Mouse (Mus musculus) left cerebral cortex, adult 2 months (tissue): ENCODE measurements around the gene Ece1. TPM values are rescaled to one million over a fixed set of nuclear protein-coding genes. Genes with fewer than 3 reads are reported as not detected.

Source experiments
- DNase-seq, 2 experiments: peaks; one replicate each; pipeline ENCODE4 v3.0.0; 2021 to 2022; ENCODE audit warnings: low spot score in 2 of 2, mixed read lengths in 1 of 2; ENCODE audit errors: extremely low spot score in 1 of 2
- H3K27ac ChIP-seq: fragments of 200-600 bp; 2 replicates; pipeline ENCODE4 v1.8.1; 2022
- H3K4me3 ChIP-seq: fragments of 200-600 bp; 2 replicates; pipeline ENCODE4 v1.8.1; 2022
- CTCF ChIP-seq: fragments of 200-600 bp; IDR thresholded peaks from 2 replicates; pipeline ENCODE4 v1.8.1; 2022; ENCODE audit warnings: antibody characterized with exemption, mild to moderate bottlenecking, moderate library complexity
- intact Hi-C: fragments of 180-260 bp; cut with DNase I; formaldehyde crosslinking; loops from one replicate; pipeline ENCODE4 v1.15.1; 2025
- total RNA-seq, 2 experiments: library from RNA; stranded (reverse); gene quantifications; 2 replicates each; pipeline ENCODE4 v1.2.3; 2021

The Ece1 gene
- total RNA-seq, 2 experiments from 2014 or later: 83.7 to 98.1 TPM

DNA sequence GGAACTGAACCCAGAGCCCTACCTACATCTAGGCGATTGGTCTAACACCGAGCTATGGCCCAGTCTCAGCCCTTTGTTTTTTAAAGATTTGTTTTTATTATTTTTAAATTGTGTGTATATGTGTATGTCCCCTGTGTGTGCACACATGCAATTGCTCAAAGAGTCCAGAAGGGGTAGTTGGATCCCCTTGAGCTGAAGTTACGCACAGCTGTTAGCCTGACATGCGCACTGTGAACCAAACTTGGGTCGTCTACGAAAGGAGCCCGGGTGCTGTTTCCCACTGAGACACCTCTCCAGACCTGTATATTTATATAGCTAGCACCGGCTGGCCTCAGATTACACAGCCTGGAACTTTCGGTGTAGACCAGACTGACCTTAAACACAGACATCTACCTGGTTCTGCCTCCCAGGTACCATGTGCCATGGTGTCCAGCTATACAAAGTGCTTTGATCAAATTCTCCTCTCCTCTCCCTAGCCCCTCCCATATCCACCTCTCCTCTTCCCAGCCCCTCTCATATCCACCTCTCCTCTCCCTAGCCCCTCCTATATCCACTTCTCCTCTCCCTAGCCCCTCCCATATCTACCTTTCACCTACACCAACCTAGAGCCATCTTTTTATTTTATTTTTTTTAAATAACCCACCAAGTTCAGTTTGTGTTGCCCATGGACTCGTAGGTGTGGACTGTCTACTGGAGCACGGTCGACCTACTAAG lies 79.3 kb downstream of the Ece1 start:
- intact Hi-C loops: loop anchor here (5.0 kb wide), 1 partner anchor 209 kb away; no protein-coding TSS in a partner anchor
- H3K27ac ChIP-seq: peak overlapping the region; percentile 87
- H3K4me3 ChIP-seq: no peak overlapping the region
- no peak for DNase-seq
- TF ChIP-seq CTCF: peak; percentile 16

- DNase-seq: peak; percentile 34 to 49
- Histone ChIP-seq H3K27ac (peak overlapping the region; percentile 87), H3K4me3 (no peak overlapping the region)
- TF ChIP-seq CTCF: no peak
- intact Hi-C loops: loop anchor here (2.0 to 5.0 kb wide), 2 partner anchors 77 to 210 kb away; no protein-coding TSS in a partner anchor
Observed at GRCm38 (mm10) chr4:137941871-137942781, 80.1 kb downstream of the Ece1 start.

GRCm38 (mm10) chr4:137942782-137943486 lies 80.9 kb downstream of the Ece1 start:
- peak overlapping the region; percentile 87 for H3K27ac ChIP-seq
- intact Hi-C loops: loop anchor here (2.0 to 5.0 kb wide), 2 partner anchors 78 to 211 kb away; no protein-coding TSS in a partner anchor

GRCm38 (mm10) chr4:137943540-137943939 lies 81.5 kb downstream of the Ece1 start:
- H3K4me3 ChIP-seq: no peak overlapping the region
- intact Hi-C loops: loop anchor here (2.0 to 5.0 kb wide), 2 partner anchors 79 to 211 kb away; no protein-coding TSS in a partner anchor
- H3K27ac ChIP-seq: peak overlapping the region; percentile 87; the same call in 1 of the 2 replicates
- no peak for DNase-seq
- TF ChIP-seq CTCF: no peak

More at GRCm38 (mm10) chr4:137942782-137943486, 80.9 kb downstream of the Ece1 start:
- peak in 1 of 2 experiments; percentile 39 for DNase-seq
- TF ChIP-seq CTCF: no peak
- no peak overlapping the region for H3K4me3 ChIP-seq

DNA sequence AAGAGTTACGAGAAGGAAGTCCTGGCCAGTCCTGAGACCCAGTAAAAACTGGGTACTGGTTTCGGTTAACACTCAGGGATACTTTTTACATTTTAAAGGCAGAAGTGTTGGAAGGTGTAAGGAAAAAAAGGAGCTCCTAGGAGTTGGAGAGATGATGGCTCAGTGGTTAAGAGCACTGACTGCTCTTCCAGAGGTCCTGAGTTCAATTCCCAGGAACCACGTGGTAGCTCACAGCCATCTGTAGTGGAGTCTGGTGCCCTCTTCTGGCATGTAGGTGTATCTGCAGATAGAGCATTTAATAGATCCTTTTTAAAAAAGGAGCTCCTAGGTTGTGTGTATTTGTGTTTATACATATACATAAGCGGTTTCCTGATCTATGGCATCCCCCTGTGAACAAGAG lies 83.3 kb downstream of the Ece1 start:
- Histone ChIP-seq H3K27ac (no peak overlapping the region), H3K4me3 (no peak overlapping the region)
- peak; percentile 65 for TF ChIP-seq CTCF
- intact Hi-C loops: no loop called here
- no peak for DNase-seq

- DNase-seq: no peak
- TF ChIP-seq CTCF: no peak
- no peak overlapping the region for H3K4me3 ChIP-seq
- no peak overlapping the region for H3K27ac ChIP-seq
- intact Hi-C loops: no loop called here
Observed at GRCm38 (mm10) chr4:137946419-137946818, 84.4 kb downstream of the Ece1 start.

GRCm38 (mm10) chr4:137952840-137953239 lies 90.8 kb downstream of the Ece1 start:
- intact Hi-C loops: loop anchor here (1.0 kb wide), 1 partner anchor 109 kb away; no protein-coding TSS in a partner anchor
- peak; percentile 88 for TF ChIP-seq CTCF
- Histone ChIP-seq H3K4me3 (no peak overlapping the region), H3K27ac (no peak overlapping the region)
- DNase-seq: peak; percentile 73 to 79

- intact Hi-C loops: no loop called here
- H3K27ac ChIP-seq: peak overlapping the region; percentile 44
- no peak for DNase-seq
- no peak for TF ChIP-seq CTCF
- H3K4me3 ChIP-seq: no peak overlapping the region
Observed at GRCm38 (mm10) chr4:137954184-137954583, 92.1 kb downstream of the Ece1 start.

- Histone ChIP-seq H3K4me3 (no peak overlapping the region), H3K27ac (peak overlapping the region; percentile 44; the same call in 1 of the 2 replicates)
- DNase-seq: no peak
- intact Hi-C loops: no loop called here
- peak; percentile 59 for TF ChIP-seq CTCF
Observed at GRCm38 (mm10) chr4:137954926-137955396, 92.9 kb downstream of the Ece1 start.

GRCm38 (mm10) chr4:137956260-137956659 lies 94.2 kb downstream of the Ece1 start:
- DNase-seq: no peak
- no peak for TF ChIP-seq CTCF
- no peak overlapping the region for H3K4me3 ChIP-seq
- no peak overlapping the region for H3K27ac ChIP-seq
- intact Hi-C loops: no loop called here
